Mouse (Mus musculus): ENCODE measurements at regions not wholly inside any gene's neighbourhood (a gene's known extent, or its start where the extent isn't known, plus 50 kb on each side); places are given as distances from the start of the nearest gene placed in this dataset.

GRCm38 (mm10) chr2:166354391-166354790 is 198.9 kb upstream of the Sulf2 start:
- TF ChIP-seq EP300 (IDR thresholded peaks at IDR 0.05; ENCODE audit: low read depth): no peak
- no peak for TF ChIP-seq CTCF (IDR thresholded peaks at IDR 0.05; ENCODE audit: low read depth)
